ENCODE assay signal across 1 mouse cellular context in the genomic region with DNA sequence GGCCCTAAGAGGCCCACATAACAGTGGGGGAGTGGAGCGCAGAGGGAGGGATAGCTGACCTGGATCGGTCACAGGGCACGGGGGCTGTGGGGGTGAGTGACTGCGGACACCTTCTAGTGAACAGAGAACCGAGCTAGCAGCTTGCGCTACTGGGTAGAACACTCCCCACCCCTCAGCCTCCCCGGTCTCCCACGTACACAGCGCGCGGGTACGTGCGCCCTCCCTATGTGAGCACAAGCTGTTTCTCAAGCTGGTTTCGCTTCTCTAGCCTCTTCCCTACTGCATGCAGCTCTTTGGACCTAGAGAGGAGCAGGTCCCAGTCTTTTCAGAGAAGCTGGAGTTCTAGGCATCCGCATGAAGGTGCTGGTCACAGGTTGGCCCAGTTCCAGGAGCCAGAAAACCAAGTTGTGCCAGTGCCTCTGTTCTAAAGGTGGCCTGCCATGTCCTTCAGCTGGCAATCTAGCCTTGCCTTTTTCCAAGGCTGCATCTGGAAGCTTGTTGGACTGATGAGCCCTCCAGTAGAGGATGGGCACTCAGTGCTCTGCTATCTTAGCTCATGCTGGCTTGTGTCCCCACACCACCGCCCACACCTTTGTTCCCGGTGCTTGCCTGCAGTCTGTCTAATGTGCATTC.
TF ChIP-seq lines count a peak whose summit lies in the region.

No protein-coding gene starts in this region.

TF ChIP-seq in myocyte, 11 proteins besides CTCF, POLR2A, EP300 and RAD21:
- TF ChIP-seq MYOG (IDR thresholded peaks at IDR 0.05; ENCODE audit: control insufficient read depth in 1 of 3, insufficient read depth in 1 of 3, insufficient read length in 2 of 3, low read depth in 2 of 3) (no peak), TCF12 (IDR thresholded peaks at IDR 0.05; ENCODE audit: insufficient read depth, poor library complexity, severe bottlenecking) (no peak), POLR2AphosphoS2 (IDR thresholded peaks at IDR 0.05; ENCODE audit: insufficient read length, low read depth) (peak; percentile 40), CEBPB (IDR thresholded peaks at IDR 0.05; ENCODE audit: insufficient read depth, poor library complexity, severe bottlenecking) (no peak), MYOD1 (IDR thresholded peaks at IDR 0.05; ENCODE audit: control insufficient read depth in 1 of 3, insufficient read length in 2 of 3, low read depth in 2 of 3) (no peak), E2F4 (IDR thresholded peaks at IDR 0.05; ENCODE audit: insufficient read depth) (no peak), USF1 (IDR thresholded peaks at IDR 0.05; ENCODE audit: low read depth) (no peak), REST (IDR thresholded peaks at IDR 0.05; ENCODE audit: insufficient read depth, insufficient read length) (no peak)
